Mouse (Mus musculus) hindbrain, embryonic 10.5 days (tissue): ENCODE data around the gene Lcp1. TPM values are rescaled to one million over a fixed set of nuclear protein-coding genes. Genes with fewer than 3 reads are reported as not detected.

Experiments used
- DNase-seq: peaks from one replicate; pipeline ENCODE4 v3.0.0-alpha.2; 2017; ENCODE audit warnings: low spot score
- H3K27ac ChIP-seq: fragments of 300-500 bp; sonication (generic); 2 replicates; pipeline ENCODE4 v1.5.1; 2016; ENCODE audit warnings: mild to moderate bottlenecking, moderate library complexity
- H3K27me3 ChIP-seq: fragments of 300-500 bp; sonication (generic); 2 replicates; pipeline ENCODE4 v1.6.1; 2016; ENCODE audit warnings: mild to moderate bottlenecking; ENCODE audit not compliant: poor library complexity, insufficient read depth, severe bottlenecking
- H3K36me3 ChIP-seq: fragments of 300-500 bp; sonication (generic); 2 replicates; pipeline ENCODE4 v1.6.1; 2016; ENCODE audit warnings: mild to moderate bottlenecking, moderate library complexity
- H3K4me1 ChIP-seq: fragments of 300-500 bp; sonication (generic); replicated peaks from 2 replicates; pipeline ENCODE4 v1.6.1; 2016; ENCODE audit warnings: mild to moderate bottlenecking
- H3K4me3 ChIP-seq: fragments of 300-500 bp; sonication (generic); 2 replicates; pipeline ENCODE4 v1.5.1; 2016; ENCODE audit warnings: mild to moderate bottlenecking, moderate library complexity
- H3K9me3 ChIP-seq: fragments of 300-500 bp; sonication (generic); 2 replicates; pipeline ENCODE4 v1.6.1; 2016; ENCODE audit warnings: mild to moderate bottlenecking, moderate library complexity
- WGBS: fragments of 180-500 bp; shearing (Covaris S2); methylation state at CpG from one replicate; pipeline ENCODE4 v1.1.7; 2016; 5-methylcytosine and 5-hydroxymethylcytosine counted together
- polyA plus RNA-seq: library from polyadenylated mRNA; unstranded; fragments of >200 nt; fragmentation: Nextera tagmentation; extraction: Ambion mirVana; gene quantifications from 2 replicates; pipeline ENCODE4 v1.2.1, GENCODE M21; 2016

Lcp1 gene
- polyA plus RNA-seq, 1 experiment from 2014 or later, result 26.6 TPM

GRCm38 (mm10) chr14:75159375-75159774 lies 28.5 kb downstream of the Lcp1 start:
- no peaks in the 10 kb centered on the region for H3K36me3 ChIP-seq
- no peak overlapping the region for H3K4me3 ChIP-seq
- no peak for DNase-seq
- no peaks in the 10 kb centered on the region for H3K9me3 ChIP-seq
- H3K27ac ChIP-seq, result no peak overlapping the region
- no peaks in the 10 kb centered on the region for H3K4me1 ChIP-seq
- no peaks in the 10 kb centered on the region for H3K27me3 ChIP-seq
- 90% methylated on average over 2 of the region's 2 CpGs for WGBS

DNA sequence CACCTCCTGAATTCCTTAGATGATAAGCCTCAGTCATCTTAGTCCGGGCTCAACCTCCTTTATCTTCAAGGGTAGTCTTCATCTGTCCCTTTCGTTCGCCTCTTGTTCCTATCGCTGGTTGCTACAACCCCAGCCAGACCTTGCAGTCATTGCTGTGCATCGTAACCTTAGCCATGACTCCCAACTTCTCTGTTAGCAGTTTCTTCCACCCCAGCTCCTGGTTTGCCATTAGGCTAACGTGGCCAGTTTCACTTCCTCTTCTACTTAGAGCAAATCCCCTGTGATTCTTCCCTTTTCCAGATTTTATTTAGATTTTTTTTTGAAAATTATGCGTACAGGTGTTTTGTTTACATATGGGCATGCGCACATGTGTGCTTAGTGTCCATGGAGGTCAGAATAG lies 33.0 kb downstream of the Lcp1 start:
- WGBS, result 90% methylated on average over 8 of the region's 8 CpGs

GRCm38 (mm10) chr14:75164345-75164744 lies 33.4 kb downstream of the Lcp1 start:
- no peak for DNase-seq
- no peak overlapping the region for H3K27ac ChIP-seq
- 92% methylated on average over 9 of the region's 9 CpGs for WGBS
- no peaks in the 10 kb centered on the region for H3K27me3 ChIP-seq
- no peaks in the 10 kb centered on the region for H3K4me1 ChIP-seq
- no peaks in the 10 kb centered on the region for H3K9me3 ChIP-seq
- no peak overlapping the region for H3K4me3 ChIP-seq
- H3K36me3 ChIP-seq, result no peaks in the 10 kb centered on the region

More for the DNA sequence above, 33.0 kb downstream of the Lcp1 start:
- Histone ChIP-seq H3K27me3 (no peaks in the 10 kb centered on the region), H3K36me3 (no peaks in the 10 kb centered on the region), H3K4me3 (no peak overlapping the region), H3K27ac (no peak overlapping the region), H3K9me3 (no peaks in the 10 kb centered on the region), H3K4me1 (no peaks in the 10 kb centered on the region)
- DNase-seq, result no peak

GRCm38 (mm10) chr14:75165574-75166131 lies 34.8 kb downstream of the Lcp1 start:
- H3K36me3 ChIP-seq, result no peaks in the 10 kb centered on the region
- no peak overlapping the region for H3K27ac ChIP-seq
- H3K9me3 ChIP-seq, result no peaks in the 10 kb centered on the region
- no peaks in the 10 kb centered on the region for H3K27me3 ChIP-seq
- no peak for DNase-seq
- WGBS, result 92% methylated on average over 2 of the region's 2 CpGs
- H3K4me1 ChIP-seq, result no peaks in the 10 kb centered on the region
- H3K4me3 ChIP-seq, result no peak overlapping the region

GRCm38 (mm10) chr14:75168501-75168900 lies 37.6 kb downstream of the Lcp1 start:
- H3K36me3 ChIP-seq, result no peaks in the 10 kb centered on the region
- H3K9me3 ChIP-seq, result no peaks in the 10 kb centered on the region
- no peak overlapping the region for H3K4me3 ChIP-seq
- WGBS, result 85% methylated on average over 3 of the region's 3 CpGs
- H3K4me1 ChIP-seq, result no peaks in the 10 kb centered on the region
- no peak for DNase-seq
- H3K27ac ChIP-seq, result no peak overlapping the region
- no peaks in the 10 kb centered on the region for H3K27me3 ChIP-seq

- no peak for DNase-seq
- Histone ChIP-seq H3K36me3 (no peaks in the 10 kb centered on the region), H3K9me3 (no peaks in the 10 kb centered on the region), H3K4me3 (no peak overlapping the region), H3K27me3 (no peaks in the 10 kb centered on the region), H3K27ac (no peak overlapping the region), H3K4me1 (no peaks in the 10 kb centered on the region)
- 77% methylated on average over 1 of the region's 1 CpGs for WGBS
Measured at GRCm38 (mm10) chr14:75170546-75170945, 39.6 kb downstream of the Lcp1 start.

- no peak overlapping the region for H3K27ac ChIP-seq
- no peaks in the 10 kb centered on the region for H3K36me3 ChIP-seq
- WGBS, result 86% methylated on average over 8 of the region's 8 CpGs
- H3K4me3 ChIP-seq, result no peak overlapping the region
- DNase-seq, result no peak
- no peaks in the 10 kb centered on the region for H3K27me3 ChIP-seq
- H3K9me3 ChIP-seq, result no peaks in the 10 kb centered on the region
- H3K4me1 ChIP-seq, result no peaks in the 10 kb centered on the region
Measured at GRCm38 (mm10) chr14:75174296-75174695, 43.4 kb downstream of the Lcp1 start.

- no peaks in the 10 kb centered on the region for H3K9me3 ChIP-seq
- DNase-seq, result no peak
Measured at GRCm38 (mm10) chr14:75174731-75175555, 44.0 kb downstream of the Lcp1 start.

DNA sequence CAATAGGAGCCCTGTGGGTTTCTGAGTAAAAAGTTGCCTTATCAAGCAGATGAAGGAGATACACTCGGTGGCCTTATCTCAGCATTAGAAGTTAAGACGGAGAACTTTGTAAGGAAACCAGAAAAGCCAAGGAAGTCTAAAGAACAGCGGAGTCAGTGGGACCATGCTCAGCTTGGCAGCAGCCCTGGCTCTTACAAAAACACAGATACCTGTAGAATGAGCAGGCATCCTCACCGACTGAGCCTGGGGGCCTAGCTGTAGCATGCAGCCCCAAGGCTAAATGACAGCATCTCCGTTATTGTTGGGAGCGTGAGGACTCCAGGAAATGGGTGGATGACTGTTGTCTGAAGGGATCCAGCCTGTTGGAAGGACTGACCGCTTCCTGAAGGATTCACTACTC lies 44.9 kb downstream of the Lcp1 start:
- H3K36me3 ChIP-seq, result no peaks in the 10 kb centered on the region
- H3K27me3 ChIP-seq, result no peaks in the 10 kb centered on the region
- H3K9me3 ChIP-seq, result no peaks in the 10 kb centered on the region
- H3K4me3 ChIP-seq, result no peak overlapping the region
- H3K4me1 ChIP-seq, result no peaks in the 10 kb centered on the region
- 86% methylated on average over 7 of the region's 7 CpGs for WGBS
- DNase-seq, result no peak
- no peak overlapping the region for H3K27ac ChIP-seq

More at GRCm38 (mm10) chr14:75174731-75175555, 44.0 kb downstream of the Lcp1 start:
- WGBS, result 85% methylated on average over 9 of the region's 9 CpGs
- H3K36me3 ChIP-seq, result no peaks in the 10 kb centered on the region
- H3K27ac ChIP-seq, result no peak overlapping the region
- H3K4me1 ChIP-seq, result no peaks in the 10 kb centered on the region
- H3K4me3 ChIP-seq, result no peak overlapping the region
- no peaks in the 10 kb centered on the region for H3K27me3 ChIP-seq

- no peaks in the 10 kb centered on the region for H3K36me3 ChIP-seq
- no peaks in the 10 kb centered on the region for H3K9me3 ChIP-seq
- no peak for DNase-seq
- 75% methylated on average over 4 of the region's 4 CpGs for WGBS
- H3K27ac ChIP-seq, result no peak overlapping the region
- no peaks in the 10 kb centered on the region for H3K4me1 ChIP-seq
- no peaks in the 10 kb centered on the region for H3K27me3 ChIP-seq
- no peak overlapping the region for H3K4me3 ChIP-seq
Measured at GRCm38 (mm10) chr14:75176425-75177045, 45.6 kb downstream of the Lcp1 start.

GRCm38 (mm10) chr14:75177400-75177799 lies 46.5 kb downstream of the Lcp1 start:
- H3K27me3 ChIP-seq, result no peaks in the 10 kb centered on the region
- H3K9me3 ChIP-seq, result no peaks in the 10 kb centered on the region
- no peaks in the 10 kb centered on the region for H3K4me1 ChIP-seq
- H3K27ac ChIP-seq, result no peak overlapping the region
- no peaks in the 10 kb centered on the region for H3K36me3 ChIP-seq
- 69% methylated on average over 3 of the region's 3 CpGs for WGBS
- no peak for DNase-seq
- no peak overlapping the region for H3K4me3 ChIP-seq

DNA sequence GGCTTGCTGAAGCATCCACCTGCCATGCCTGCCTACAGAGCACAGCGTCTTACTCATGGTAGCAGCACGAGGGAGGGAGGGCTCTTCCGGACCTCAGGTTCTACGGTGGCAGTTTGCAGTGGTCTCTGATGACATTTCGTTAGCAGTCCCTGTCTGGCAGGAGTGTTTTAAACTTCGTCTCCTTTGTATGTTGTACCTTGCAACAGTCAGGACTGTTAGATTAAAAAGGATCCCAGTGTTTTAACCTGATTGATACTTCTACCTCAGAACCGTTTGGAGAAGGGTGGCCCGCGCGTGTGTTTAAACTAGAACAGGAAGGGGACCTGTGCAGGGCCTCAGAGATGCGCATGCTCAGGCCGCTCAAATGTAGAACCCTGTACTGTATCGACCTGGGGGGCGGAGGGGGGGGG lies 47.5 kb downstream of the Lcp1 start:
- DNase-seq, result no peak
- H3K27ac ChIP-seq, result no peak overlapping the region
- H3K27me3 ChIP-seq, result no peaks in the 10 kb centered on the region
- no peaks in the 10 kb centered on the region for H3K9me3 ChIP-seq
- no peaks in the 10 kb centered on the region for H3K4me1 ChIP-seq
- H3K4me3 ChIP-seq, result no peak overlapping the region
- H3K36me3 ChIP-seq, result no peaks in the 10 kb centered on the region
- WGBS, result 82% methylated on average over 14 of the region's 14 CpGs

- 75% methylated on average over 10 of the region's 10 CpGs for WGBS
- Histone ChIP-seq H3K27ac (no peak overlapping the region), H3K27me3 (no peaks in the 10 kb centered on the region), H3K4me1 (no peaks in the 10 kb centered on the region), H3K36me3 (no peaks in the 10 kb centered on the region), H3K4me3 (no peak overlapping the region), H3K9me3 (no peaks in the 10 kb centered on the region)
- no peak for DNase-seq
Measured at GRCm38 (mm10) chr14:75178801-75179211, 47.9 kb downstream of the Lcp1 start.
